Mouse (Mus musculus): ENCODE measurements around the gene Nup188.

Gene Nup188

DNA sequence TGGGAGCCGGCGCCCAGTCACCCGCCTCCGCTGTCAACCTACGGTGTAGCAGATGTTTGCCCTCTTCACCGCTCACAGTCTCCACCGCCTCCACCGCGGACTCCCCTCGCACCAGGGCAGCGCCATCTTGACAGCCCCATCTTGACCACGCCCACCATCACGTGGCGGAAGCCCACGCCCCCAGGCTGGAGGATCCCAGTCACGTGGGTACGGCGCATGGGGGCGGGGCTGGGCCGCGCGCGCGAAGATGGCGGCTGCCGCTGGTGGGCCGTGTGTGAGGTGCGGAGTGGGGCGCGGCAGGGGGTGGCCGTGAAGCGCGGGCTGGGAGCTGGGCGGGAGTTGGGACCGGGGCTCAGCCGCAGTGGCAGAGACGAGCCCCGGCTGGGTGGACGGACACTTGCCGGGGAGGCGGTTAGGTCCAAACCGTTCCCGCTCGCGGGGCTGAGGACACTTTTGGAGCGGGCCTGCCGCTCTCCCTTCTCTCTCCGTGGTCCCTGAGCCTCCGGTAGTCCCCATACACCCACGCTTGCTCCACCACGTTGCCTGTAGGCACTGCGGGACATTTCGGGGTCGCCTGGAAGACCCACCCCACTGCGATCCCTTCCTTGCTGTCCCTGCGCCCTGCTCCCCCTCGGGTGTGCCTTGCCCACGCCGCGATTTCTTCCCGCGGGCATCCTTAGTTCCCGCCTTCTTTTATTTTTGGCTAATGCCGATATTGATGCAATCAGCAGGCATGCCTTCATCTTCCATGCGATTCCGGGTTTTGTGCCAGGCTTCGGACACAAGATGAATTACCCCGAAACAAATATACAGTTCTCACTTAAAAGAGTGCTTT, at the start of gene Nup188, which contains the start of gene Dolk:
Nup188 (plus strand) TSS at position 206 of the 835 bp plus-strand sequence.
Dolk (minus strand) TSS at position 143 of the 835 bp plus-strand sequence.
- DNase-seq (ENCODE audit: low spot score), result peak; percentile 92

DNA sequence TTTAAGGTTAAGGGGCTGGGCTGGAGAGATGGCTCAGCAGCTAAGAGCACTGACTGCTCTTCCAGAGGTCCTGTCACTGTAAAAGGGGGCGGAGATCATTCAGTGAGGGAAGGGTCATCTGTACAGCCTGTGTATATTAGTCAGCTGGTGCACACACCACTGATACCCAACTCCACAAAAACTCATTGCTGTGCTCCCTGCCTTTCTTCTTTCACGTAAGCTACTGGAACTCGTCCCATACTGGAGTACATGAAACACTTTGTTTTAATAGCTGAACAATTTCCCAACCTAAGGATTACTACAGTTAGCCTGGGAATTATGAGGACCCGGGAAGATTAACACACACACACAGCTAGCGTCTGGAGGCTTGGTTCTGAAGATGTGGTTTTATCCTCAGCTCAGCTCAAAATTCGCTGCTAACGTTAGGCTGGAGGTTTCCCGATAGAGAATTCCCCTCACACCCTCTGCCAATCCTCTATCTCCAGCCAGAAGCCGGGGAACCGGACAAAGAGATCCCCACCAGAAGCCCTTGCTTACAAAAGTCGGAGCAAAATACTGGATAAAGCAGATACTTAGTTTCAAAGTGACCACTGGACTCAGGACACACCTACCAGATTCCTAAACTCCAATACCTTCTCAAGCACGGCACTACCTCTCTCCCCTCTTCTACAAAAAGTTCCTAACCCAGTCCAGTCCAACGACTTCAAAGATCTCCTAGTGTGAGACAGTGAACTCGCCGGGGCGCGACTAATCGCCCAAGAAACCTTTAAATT, 49.6 kb upstream of the Nup188 start:
- DNase-seq (ENCODE audit: low spot score), result no peak

DNA sequence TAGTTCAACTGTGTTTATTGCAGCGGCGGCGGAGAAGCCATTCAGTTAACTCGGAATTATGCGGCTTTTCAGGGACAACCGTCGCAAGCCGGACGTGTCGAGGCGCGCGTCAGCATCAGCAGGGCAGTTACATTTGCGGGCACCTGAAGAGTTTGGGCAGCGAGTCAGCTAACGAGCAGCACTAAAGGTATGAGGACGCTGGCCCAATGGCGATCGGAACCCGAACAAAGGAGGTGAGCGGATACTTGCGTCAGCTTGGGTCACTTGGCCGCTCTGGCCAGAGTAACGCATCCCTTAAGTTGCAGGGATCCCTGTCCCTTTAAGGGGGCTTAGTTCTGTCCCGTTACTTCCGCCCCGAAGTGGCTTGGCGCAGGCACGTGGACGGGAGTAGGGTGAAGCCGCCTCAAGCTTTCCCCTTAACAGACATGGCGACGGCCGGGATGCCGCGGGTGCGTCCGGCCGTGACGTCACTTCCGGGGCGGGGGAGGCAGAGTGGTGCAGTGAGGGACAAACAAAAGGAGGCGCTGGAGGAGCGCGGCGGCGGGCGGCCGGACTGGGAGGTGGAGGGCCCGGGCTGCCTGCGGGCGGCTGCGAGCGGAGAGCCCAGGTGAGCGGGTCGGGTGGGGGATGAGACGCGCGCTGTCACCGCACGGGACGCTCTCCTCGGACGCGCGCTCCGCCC, 48.9 kb upstream of the Nup188 start, which contains the start of gene Lrrc8a:
Lrrc8a (plus strand) TSS at position 517 of the 682 bp plus-strand sequence.
- DNase-seq (ENCODE audit: low spot score), result peak; percentile 100

DNA sequence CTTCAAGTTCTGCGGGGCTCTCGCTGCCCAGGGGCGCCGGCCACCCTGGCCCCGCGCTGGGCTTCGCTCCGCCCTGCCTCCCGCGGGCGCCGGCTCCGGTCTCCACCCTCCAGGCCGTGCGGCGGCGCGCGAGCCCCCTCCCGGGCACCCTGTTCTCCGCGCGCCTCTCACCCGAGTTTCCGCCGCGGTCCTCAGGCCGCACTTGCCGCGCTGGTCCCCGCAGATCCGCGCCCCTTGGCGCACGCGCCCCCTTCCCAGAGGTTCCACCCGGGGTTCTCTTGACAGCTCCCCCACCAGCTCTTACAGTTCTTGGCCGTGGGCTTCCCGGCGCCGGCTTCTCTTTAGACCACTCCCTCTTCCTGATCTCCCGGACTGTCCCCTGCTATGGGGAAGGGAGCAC, 48.3 kb upstream of the Nup188 start:
- no peak for DNase-seq (ENCODE audit: low spot score)

DNA sequence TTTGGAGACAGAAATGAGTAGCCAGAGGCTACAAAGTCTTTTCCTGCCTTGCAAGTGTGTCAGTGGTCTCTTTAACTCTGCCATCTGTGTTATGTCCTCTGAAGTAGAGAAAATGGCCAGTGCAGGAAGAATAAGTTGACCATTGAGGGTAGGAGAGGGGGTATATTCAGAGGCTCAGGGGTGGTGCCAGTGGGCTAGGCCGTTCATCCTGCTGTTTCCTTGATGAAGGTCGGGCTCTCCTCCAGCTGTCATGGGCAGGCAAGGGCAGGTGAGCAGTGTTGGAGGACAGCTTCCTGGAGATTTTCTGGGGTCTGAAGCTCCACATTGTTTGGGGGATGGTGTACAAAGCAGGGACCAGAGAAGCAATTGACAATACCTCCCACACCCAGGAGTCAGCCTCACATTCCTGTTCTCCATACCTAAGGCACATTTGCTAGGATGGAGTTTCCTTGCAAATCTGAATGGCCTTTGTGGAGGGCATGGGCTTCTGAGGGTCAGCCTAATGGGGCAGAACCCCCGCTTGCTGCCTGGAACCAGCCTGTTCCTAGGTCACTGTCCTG, 47.2 kb upstream of the Nup188 start:
- no peak for DNase-seq (ENCODE audit: low spot score)

DNA sequence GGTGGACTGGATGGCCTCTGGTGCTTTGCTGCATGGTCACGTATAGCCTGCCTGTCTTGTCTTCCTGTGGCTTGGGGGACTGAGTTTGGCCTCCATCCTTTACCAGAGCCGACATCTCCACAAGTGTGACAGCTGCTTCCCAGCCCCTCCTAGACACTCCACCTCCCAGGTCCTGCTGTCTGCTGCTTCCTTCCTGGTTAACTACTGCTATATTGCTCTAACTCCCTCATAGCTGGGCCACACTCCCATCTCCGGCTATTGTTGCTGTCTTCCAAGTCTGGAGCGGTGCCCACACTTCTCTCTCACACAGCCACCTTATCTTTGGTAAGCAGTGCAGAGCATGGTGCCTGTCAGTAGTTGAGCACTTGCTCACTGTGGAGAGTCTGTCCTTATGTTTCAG, 46.4 kb upstream of the Nup188 start:
- DNase-seq (ENCODE audit: low spot score), result no peak

DNA sequence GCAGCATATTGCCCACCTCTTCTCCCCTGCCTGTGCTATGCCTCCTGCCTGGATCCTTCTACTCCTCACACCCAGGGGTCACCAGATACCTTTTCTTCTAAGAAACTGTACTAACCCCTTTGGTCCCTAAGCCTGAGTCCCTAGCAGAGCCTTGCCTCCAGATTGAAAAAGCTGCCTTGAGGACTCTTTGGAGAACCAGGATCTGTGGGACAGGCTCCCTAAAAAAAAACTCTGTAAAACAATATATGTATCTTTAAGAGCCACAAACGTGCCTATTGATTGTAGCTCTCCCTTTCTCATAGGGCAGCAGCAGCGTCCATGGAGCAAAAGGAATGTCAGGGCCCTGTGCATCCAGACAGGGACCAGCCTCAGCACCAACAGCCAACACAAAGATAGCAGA, 45.9 kb upstream of the Nup188 start, which contains the start of gene Gm28035:
Gm28035 (plus strand) TSS at position 301 of the 400 bp plus-strand sequence.
- DNase-seq (ENCODE audit: low spot score), result no peak

DNA sequence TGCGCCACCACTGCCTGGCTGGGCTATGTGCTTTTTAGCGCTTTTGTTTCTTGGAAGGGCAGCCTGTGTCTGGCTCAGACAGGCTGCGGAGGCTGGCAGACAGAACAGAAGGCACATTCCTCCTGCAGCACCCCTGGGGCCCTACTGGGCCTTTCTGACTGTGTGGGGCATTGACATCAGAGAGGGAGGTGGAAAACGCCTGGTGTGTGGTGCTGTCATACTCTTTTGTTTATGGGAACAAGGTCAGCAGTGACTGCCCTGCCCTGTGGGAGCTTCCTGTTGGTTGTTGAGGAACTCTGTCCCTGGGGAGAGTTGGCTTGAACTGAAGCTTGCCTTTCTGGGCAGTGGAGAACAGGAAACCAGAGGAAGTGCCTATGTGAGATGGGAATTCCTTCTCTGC, 43.7 kb upstream of the Nup188 start:
- no peak for DNase-seq (ENCODE audit: low spot score)

DNA sequence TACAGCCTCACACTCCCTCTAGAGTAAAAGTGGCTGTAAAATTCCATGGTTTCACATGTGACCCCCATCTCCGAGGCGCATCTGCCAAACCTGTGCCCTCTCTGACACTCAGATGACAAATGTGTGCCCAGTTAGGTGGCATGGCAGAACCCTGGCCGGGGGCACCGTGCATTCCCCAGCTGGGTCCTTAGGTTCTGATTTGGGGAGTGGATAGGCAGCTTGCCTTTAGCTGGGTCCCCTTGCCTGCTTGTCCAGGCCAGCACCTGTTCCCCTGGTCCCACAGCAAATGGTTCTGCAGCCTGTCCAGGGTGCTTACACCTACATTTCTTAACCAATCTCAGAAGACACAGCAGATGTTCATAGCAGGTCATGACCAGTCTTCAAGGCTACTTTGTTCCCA, 42.8 kb upstream of the Nup188 start:
- no peak for DNase-seq (ENCODE audit: low spot score)

DNA sequence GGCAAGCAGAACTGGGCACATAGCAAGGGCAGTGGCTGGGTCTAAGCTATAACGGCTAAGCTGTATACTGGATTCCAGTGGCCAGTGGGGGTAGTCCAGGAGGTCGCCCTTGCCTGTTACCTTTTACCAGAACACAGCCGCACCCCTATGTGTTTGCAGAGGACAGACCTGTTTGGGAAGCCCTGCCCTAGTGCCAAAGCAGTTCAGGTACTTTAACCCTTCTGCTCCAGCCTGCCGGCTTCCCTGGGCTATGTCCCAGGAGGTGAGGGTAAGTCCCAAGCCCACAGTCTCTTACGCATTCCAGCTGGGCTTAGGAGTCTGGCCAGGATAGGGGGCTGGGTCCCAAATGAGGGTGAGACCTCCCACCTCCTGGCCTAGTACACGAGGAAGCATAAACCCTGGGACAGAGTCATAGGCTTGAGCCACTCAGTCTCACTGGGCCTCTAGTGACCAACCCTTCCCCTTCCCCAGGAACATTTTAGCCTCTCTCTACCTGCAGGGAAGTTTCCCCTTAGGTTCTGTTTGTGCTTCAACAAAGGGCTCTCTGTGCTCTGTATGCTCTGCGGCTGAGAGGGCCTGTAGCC, 41.5 kb upstream of the Nup188 start:
- DNase-seq (ENCODE audit: low spot score), result no peak

DNA sequence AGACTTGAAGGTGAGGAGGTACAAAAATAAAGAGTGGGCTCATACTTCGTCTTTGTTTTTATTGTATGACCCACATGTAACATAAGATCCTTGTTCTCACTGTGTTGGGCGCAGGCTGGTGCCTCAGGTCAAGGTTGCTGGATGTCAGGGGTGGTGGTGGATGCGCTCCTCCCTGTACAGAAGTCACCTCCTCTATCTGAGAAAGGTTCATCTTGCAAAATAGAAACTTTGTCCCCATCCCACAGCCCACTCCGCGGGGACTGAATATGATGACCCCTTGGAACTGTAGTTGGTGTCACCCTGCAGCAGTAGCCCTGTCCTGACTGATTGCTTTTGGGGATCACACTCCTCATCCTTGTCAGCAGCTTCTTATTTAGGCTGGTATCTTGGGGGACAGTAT, 39.2 kb upstream of the Nup188 start:
- no peak for DNase-seq (ENCODE audit: low spot score)

DNA sequence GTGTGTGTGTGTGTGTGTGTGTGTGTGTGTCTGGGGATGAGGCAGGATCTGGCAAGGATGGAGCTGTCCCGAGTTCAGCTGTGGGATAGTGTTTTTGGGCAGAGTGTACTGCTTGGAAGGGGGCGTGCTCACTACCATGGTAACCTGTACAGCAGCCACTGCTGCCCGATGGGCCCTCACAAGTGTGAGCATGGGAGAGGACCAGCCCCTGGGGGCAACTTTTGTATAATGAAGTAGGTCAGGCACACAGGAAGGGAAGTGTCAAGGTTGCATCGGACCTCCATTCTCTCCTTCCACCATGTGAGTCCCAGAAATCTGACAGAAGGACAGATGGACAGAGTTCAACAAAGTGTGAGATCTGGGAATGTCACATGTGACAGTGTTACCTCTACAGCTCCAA, 38.5 kb upstream of the Nup188 start:
- DNase-seq (ENCODE audit: low spot score), result no peak

DNA sequence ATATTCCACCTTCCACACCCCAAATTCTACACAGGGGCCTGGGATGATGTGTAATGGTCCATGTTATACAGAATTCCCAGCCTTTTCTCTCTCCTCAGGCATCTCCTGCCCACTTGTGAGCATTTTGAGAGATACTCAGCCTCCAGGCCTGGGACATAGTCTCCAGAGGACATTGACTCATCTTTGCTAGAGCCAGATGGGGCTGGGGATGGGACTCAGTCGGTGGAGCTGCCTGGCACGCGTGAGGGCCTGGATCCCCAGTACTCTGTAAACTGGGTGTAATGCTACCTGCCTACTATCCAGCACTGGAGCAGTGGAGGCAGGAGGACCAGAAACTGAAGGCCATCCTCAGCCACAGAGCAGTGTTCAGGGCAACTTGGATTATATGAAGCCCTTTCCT, 37.0 kb upstream of the Nup188 start:
- DNase-seq (ENCODE audit: low spot score), result no peak

DNA sequence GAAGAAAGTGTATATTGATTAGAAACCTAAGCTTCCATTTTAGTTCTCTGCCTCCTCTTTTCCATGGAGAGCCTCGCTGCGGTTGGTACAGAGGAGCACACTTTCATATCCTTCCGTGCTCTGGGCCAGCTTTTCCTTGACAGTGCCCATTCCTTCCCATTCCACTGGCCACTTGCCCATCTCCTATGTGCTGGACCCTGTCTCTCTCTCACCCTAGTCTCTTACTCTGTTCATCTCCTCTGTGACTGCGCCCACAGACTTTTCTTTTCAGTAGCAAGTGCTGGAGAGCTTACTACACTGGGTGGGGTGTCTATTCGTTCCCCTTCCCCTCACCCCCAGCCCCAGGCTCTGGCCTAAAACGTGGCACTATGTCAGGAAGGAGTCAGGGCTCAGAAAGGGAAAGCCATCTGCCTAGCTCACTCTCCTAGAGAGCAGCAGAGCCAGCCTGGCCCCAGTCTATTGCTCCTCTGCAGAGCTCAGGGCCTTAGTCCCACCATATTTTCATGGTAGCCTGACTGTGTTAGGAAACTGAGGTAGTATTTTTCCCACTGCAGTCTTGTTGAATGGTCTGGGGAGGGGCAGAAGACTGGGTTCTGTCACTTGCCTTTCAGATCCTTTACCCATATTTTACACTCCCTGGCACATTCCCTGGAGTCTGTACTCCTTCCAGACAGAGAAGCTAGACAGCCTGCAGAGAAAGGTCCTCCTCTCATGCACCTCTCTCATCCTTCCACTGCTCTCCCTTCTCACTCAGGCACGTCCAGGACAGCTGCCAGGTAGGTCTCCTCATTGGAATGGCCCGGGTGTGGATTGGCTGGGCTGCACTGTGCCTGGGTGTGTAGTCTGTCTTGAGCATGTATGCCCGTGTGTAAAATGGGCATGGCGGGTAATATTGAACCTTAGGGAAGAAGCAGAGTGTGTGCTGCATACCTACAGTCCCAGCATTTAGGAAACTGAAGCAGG, 35.8 kb upstream of the Nup188 start:
- DNase-seq (ENCODE audit: low spot score), result no peak

DNA sequence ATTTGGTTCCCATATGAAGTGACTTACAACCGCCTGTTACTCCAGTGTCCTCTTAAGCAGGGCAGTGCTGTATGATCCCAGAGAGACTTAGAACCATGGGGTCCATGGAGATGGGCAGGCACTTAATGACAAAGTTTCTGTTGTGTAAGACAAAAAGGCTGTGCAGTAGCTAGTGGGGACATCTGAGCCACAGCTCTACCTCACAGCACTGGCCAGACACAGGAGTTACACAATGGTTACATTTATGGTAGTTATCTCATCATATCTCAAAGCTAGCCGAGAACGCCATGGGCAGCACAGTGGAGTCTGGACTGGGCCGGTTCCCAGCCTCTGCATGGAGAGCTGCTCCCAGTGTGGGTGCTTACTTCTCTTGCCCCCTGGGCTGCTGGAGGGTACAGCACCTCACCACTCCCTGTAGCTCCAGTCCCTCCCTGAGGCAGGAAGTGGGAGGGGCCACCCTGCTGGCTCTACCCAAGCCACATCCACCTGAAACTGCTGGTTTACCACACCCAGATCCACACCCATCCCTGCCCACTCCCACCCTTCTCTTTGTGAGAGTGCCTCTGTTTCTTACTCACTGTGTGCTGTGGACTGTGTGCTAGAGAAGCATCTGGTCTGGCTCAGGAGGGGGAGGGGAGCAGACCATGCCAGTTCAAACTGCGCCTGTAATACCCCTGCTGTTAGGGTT, 34.6 kb upstream of the Nup188 start:
- no peak for DNase-seq (ENCODE audit: low spot score)

DNA sequence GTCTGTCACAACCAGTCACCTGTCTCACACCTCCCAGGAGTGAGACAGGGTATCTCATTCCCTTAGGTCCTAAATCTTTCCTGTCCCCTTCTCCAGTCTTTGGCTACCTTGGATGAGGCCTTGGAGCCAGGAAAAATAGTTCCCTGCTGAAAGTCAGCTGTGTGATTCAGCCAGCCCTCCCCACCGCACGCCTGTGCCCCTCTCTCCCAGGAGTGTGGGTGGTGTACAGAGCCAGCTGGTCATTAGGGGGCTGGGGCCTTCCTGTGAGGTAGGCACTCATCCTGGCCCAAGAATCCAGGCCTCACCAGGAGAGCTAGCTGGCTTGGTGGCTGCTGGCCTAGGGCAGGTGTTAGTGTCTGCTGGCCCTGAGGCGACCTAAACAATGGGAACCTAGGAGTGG, 33.7 kb upstream of the Nup188 start:
- DNase-seq (ENCODE audit: low spot score), result no peak

DNA sequence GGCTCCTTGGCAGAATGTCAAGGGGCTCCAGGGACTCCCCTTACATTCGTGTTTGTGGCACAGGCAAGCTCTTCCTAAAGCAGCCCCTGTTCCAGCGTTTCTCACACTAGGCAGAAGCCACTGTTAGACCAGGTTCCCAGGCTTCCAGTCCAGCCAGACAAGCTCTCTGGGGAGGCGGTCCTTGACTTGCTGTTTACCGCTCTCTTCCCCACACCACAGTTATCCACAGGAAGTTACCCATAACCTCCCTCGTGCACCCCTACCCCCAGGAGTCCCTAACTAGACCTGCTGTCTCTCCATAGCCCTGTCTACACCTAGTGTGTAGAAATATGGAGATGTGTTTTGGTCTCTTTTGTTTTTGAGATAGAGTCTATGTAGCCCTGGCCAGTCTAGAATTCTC, 32.4 kb upstream of the Nup188 start:
- DNase-seq (ENCODE audit: low spot score), result no peak

DNA sequence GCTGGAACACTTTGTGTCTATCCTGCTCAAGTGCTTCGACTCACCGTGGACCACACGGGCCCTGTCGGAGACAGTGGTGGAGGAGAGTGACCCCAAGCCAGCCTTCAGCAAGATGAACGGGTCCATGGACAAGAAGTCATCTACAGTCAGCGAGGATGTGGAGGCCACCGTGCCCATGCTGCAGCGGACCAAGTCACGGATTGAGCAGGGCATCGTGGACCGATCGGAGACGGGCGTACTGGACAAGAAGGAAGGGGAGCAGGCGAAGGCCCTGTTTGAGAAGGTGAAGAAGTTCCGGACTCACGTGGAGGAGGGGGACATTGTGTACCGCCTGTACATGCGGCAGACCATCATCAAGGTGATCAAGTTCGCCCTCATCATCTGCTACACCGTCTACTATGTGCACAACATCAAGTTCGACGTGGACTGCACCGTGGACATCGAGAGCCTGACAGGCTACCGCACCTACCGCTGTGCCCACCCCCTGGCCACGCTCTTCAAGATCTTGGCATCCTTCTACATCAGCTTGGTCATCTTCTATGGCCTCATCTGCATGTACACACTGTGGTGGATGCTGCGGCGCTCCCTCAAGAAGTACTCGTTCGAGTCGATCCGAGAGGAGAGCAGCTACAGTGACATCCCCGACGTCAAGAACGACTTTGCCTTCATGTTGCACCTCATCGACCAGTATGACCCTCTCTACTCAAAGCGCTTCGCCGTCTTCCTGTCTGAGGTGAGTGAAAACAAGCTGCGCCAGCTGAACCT, 30.4 kb upstream of the Nup188 start:
- DNase-seq (ENCODE audit: low spot score), result no peak

DNA sequence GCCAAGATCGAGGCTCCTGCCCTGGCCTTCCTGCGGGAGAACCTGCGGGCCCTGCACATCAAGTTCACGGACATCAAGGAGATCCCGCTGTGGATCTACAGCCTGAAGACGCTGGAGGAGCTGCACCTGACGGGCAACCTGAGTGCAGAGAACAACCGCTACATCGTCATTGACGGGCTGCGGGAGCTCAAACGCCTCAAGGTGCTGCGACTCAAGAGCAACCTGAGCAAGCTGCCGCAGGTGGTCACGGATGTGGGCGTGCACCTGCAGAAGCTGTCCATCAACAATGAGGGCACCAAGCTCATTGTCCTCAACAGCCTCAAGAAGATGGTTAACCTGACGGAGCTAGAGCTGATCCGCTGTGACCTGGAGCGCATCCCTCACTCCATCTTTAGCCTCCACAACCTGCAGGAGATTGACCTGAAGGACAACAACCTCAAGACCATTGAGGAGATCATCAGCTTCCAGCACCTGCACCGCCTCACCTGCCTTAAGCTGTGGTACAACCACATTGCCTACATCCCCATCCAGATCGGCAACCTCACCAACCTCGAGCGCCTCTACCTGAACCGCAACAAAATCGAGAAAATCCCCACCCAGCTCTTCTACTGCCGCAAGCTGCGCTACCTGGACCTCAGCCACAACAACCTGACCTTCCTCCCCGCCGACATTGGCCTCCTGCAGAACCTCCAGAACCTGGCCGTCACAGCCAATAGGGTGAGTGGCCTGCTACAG, 29.4 kb upstream of the Nup188 start:
- DNase-seq (ENCODE audit: low spot score), result no peak
